Mouse (Mus musculus) midbrain, embryonic 11.5 days (tissue): ENCODE measurements around the gene Bloc1s3. TPM values are rescaled to one million over a fixed set of nuclear protein-coding genes. Genes with fewer than 3 reads are reported as not detected.

ENCODE experiments used
- ATAC-seq: fragments of 200-750 bp; cut with Nextera tagmentation; 2 replicates; pipeline ENCODE4 v1.8.0; 2017; ENCODE audit warnings: moderate TSS enrichment, moderate library complexity; ENCODE audit not compliant: low FRiP score
- DNase-seq: peaks from one replicate; pipeline ENCODE4 v3.0.0; 2015; ENCODE audit warnings: low spot score; ENCODE audit errors: missing footprints
- H3K27ac ChIP-seq: fragments of 300-500 bp; sonication (generic); 2 replicates; pipeline ENCODE4 v1.5.1; 2014; ENCODE audit warnings: low read depth, low read length
- H3K27me3 ChIP-seq: fragments of 300-500 bp; sonication (generic); 2 replicates; pipeline ENCODE4 v1.6.1; 2014; ENCODE audit warnings: mild to moderate bottlenecking, low read length, moderate library complexity, mixed read lengths; ENCODE audit not compliant: control insufficient read depth, insufficient read depth
- H3K36me3 ChIP-seq: fragments of 300-500 bp; sonication (generic); 2 replicates; pipeline ENCODE4 v1.6.1; 2014; ENCODE audit warnings: mild to moderate bottlenecking, low read length, moderate library complexity, mixed read lengths; ENCODE audit not compliant: control insufficient read depth, insufficient read depth
- H3K4me1 ChIP-seq: fragments of 300-500 bp; sonication (generic); 2 replicates; pipeline ENCODE4 v1.6.1; 2014; ENCODE audit warnings: low read length; ENCODE audit not compliant: control insufficient read depth, insufficient read depth
- H3K4me2 ChIP-seq: fragments of 300-500 bp; sonication (generic); 2 replicates; pipeline ENCODE4 v1.6.1; 2014; ENCODE audit warnings: mild to moderate bottlenecking, moderate library complexity
- H3K4me3 ChIP-seq: fragments of 300-500 bp; sonication (generic); 2 replicates; pipeline ENCODE4 v1.5.1; 2014; ENCODE audit warnings: low read depth, low read length
- H3K9ac ChIP-seq: fragments of 300-500 bp; sonication (generic); 2 replicates; pipeline ENCODE4 v1.6.1; 2014; ENCODE audit warnings: low read length
- H3K9me3 ChIP-seq: fragments of 300-500 bp; sonication (generic); 2 replicates; pipeline ENCODE4 v1.6.1; 2016; ENCODE audit warnings: low read length; ENCODE audit not compliant: control insufficient read depth
- WGBS: fragments of 180-500 bp; shearing (Covaris S2); extraction: QIAGEN DNeasy Blood & Tissue Kit; methylation state at CpG from one replicate; pipeline ENCODE4 v1.1.7; 2014; 5-methylcytosine and 5-hydroxymethylcytosine counted together
- polyA plus RNA-seq: library from polyadenylated mRNA; unstranded; fragments of >200 nt; fragmentation: Nextera tagmentation; extraction: Ambion mirVana; gene quantifications from 2 replicates; pipeline ENCODE4 v1.2.1, GENCODE M21; 2014

The Bloc1s3 gene
- polyA plus RNA-seq, 1 experiment from 2014 or later = 2.6 TPM

DNA sequence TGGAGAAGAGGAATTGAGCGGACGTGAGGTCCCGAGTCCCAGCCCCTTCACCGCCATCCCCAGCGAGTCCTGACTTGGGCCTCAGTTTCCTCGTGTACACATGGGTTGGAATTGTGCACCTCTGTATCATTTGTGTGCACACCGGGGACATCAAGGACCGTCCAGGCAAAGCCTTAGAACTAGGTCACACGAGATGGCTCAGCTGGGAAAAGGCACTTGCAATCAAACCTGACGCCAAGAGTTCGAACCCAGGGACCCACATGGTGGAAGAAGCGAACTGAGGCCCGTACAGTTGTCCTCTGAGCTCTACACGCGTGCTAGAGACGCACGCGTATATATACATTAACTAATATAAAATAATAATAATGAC is 570 bp downstream of the Bloc1s3 start:
- peak overlapping the region; percentile 68 for H3K4me3 ChIP-seq
- ATAC-seq (no peak), DNase-seq (peak; percentile 94)
- H3K27ac ChIP-seq = peak overlapping the region; percentile 35; the same call in 1 of the 2 replicates
- H3K9ac ChIP-seq = peak overlapping the region; percentile 76
- WGBS = 4% methylated on average over 18 of the region's 18 CpGs
- no peaks in the 10 kb centered on the region; the same call in 1 of the 2 replicates for H3K27me3 ChIP-seq
- H3K36me3 ChIP-seq = no peaks in the 10 kb centered on the region
- no peaks in the 10 kb centered on the region for H3K9me3 ChIP-seq
- H3K4me1 ChIP-seq = peaks cover 19% of the 10 kb centered on the region
- H3K4me2 ChIP-seq = peak overlapping the region; percentile 97

DNA sequence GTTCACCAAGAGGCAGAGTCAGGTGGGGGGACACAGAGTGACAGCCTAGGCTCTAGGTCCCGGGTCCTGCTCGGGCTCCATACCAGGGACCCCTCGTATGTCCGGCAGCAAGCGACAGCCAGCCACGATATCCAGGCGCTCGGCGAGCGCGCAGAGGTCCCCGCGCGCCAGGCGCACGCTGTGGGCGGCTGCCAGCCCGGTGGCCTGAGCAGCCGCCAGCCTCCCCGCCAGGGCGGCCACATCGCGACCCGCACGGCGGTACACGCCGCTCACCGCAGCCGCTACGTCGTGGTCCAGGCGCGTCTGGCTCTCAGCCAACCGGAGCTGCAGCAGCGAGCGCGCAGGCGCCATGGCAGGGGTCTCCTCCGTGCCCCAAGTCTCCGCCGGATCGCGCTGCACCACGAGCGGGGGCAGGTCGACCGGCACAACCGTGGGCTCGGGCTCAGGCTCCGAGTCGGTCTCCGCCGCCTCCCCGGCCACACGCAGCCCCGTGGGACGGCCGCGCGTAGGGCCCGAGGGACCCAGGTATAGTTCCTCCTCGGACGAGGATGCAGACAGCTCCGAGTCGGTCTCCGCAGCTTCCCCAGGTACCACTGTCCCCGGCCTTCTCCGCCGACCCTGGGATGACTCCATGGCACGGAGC is 1.1 kb downstream of the Bloc1s3 start:
- no peaks in the 10 kb centered on the region for H3K9me3 ChIP-seq
- peak; percentile 53 for ATAC-seq
- WGBS = under 1% methylated on average over 68 of the region's 71 CpGs
- H3K4me1 ChIP-seq = peaks cover 19% of the 10 kb centered on the region
- peak; percentile 94 for DNase-seq
- peak overlapping the region; percentile 35; the same call in 1 of the 2 replicates for H3K27ac ChIP-seq
- H3K9ac ChIP-seq = peak overlapping the region; percentile 76
- H3K4me3 ChIP-seq = peak overlapping the region; percentile 68
- H3K27me3 ChIP-seq = no peaks in the 10 kb centered on the region; the same call in 1 of the 2 replicates
- peak overlapping the region; percentile 97 for H3K4me2 ChIP-seq
- no peaks in the 10 kb centered on the region for H3K36me3 ChIP-seq

DNA sequence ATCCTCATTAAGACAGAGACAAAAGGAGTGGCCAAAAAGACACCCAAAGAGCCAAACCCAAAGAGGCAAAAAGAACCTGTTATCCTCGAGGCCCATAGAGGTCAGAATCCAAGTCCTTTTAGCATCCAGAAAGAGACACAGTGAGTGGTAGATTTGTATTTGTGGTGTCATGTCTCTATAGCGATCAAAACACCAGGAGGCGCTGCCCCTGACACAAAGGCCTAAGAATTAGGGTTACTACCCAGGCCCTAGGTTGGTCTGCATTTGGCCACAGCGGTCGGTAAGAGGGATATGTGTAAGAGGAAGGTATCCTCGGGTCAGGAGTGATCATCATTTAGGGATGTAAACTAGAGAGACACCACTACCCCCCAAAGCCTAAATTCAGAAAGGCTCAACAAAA is 1.8 kb downstream of the Bloc1s3 start:
- Histone ChIP-seq H3K9me3 (no peaks in the 10 kb centered on the region), H3K4me3 (peak overlapping the region; percentile 68), H3K36me3 (no peaks in the 10 kb centered on the region), H3K27me3 (no peaks in the 10 kb centered on the region; the same call in 1 of the 2 replicates), H3K4me2 (peak overlapping the region; percentile 97), H3K27ac (no peak overlapping the region), H3K9ac (peak overlapping the region; percentile 76), H3K4me1 (peaks cover 19% of the 10 kb centered on the region)
- ATAC-seq (no peak), DNase-seq (no peak)
- 16% methylated on average over 6 of the region's 6 CpGs for WGBS

DNA sequence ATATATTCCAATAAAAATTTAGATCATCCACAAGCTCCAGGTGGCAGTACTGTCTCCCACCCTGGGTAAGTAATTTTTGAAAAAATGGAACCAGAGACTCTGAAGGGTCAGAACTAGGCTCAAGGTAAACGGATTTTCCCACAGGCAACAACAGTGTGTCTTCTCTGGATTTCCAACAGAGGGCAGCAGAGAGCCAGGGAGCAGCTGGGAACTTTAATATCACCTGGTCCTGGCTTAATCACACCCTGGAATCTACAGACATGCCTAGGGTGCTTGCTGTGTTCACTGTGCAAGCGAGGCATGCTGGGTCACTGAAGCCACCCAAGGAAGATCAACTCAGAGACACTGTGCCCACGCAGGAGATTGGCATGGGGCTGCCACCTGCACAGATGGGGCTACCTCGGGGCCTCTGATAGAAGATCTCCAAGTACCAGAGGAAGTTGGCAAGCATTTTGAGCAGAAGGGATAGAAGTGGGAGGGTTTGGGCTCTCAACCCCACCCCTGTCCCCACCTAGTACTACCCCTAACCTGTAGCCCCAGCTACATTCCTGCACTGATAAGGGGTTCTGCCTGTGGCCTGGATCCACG is 4.6 kb downstream of the Bloc1s3 start:
- ATAC-seq = no peak
- no peak overlapping the region for H3K4me2 ChIP-seq
- H3K4me3 ChIP-seq = no peak overlapping the region

DNA sequence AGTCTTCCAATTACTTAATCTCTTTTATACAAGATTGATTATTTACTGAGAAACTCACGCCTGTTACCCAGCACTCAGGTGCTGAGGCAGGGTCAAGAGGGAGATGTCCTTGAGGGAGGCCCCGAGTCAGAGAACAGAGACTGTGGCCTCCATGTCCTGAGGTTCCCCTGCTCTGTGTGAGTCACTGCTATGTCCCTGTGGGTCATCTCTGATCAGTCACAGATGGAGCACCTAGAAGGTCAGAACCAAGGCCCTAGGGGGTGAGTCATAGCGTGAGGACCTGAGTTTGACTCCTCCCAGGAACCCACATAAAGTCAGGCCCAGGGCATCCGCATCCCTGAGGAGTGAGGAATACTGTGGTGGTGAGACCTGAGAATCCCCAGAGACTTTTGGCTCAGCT is 6.5 kb downstream of the Bloc1s3 start:
- no peak for DNase-seq
- ATAC-seq = no peak
- Histone ChIP-seq H3K36me3 (no peaks in the 10 kb centered on the region), H3K9ac (no peak overlapping the region), H3K4me2 (no peak overlapping the region), H3K27me3 (no peaks in the 10 kb centered on the region; the same call in 1 of the 2 replicates), H3K27ac (no peak overlapping the region), H3K4me3 (no peak overlapping the region), H3K4me1 (peaks cover 3% of the 10 kb centered on the region; the same call in 1 of the 2 replicates), H3K9me3 (no peaks in the 10 kb centered on the region)
- WGBS = 76% methylated on average over 4 of the region's 4 CpGs

More for the DNA sequence above, 4.6 kb downstream of the Bloc1s3 start:
- no peak overlapping the region for H3K27ac ChIP-seq
- H3K27me3 ChIP-seq = no peaks in the 10 kb centered on the region; the same call in 1 of the 2 replicates
- H3K9me3 ChIP-seq = no peaks in the 10 kb centered on the region
- no peaks in the 10 kb centered on the region for H3K36me3 ChIP-seq
- H3K9ac ChIP-seq = no peak overlapping the region
- no peak for DNase-seq
- 40% methylated on average over 5 of the region's 5 CpGs for WGBS
- H3K4me1 ChIP-seq = peaks cover 14% of the 10 kb centered on the region

DNA sequence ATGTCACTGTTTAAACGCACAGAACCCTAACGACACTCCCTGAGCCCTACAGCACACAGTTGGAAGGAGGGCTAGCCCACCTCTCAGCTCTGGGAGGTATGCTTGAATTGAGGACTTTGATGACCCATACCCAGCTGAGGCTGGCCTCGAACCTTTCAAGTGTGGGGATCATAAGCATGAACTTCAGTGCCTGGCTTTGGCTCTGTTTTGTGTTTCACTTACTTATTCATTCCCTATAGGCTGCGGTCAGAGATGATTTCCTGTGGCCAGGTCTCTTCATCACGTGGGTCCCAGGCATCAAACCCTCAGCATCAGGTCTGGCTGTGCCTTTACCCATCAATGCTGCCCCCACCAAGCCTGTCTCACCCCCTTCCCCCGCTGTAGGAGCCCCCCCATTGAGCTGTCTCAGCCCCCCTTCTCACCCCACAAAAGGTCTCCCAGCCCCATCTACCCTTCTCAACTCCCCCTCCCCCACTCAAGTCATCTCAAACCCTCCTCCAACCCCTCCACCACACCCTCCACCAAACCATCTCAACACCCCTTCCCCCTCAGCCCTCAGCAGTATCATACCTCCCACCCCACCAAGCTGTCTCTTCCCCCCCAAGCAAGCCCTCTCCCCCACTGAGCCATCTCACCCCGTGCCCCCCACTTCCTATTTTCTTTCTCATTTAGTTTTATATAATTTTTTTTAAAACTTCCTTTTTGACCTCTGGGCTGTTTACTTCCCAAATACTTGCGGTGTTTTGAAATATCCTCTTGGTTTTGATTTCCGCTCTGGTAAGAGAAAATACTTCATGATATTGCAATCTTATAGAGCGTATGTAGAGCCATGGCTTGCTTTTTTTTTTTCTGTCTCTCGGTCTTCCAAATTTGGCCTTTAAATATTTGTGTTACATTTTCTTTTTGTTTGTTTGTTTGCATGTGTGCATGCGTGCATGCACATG is 7.5 kb downstream of the Bloc1s3 start:
- Histone ChIP-seq H3K36me3 (no peaks in the 10 kb centered on the region), H3K9ac (no peak overlapping the region), H3K27me3 (no peaks in the 10 kb centered on the region), H3K4me3 (no peak overlapping the region), H3K4me1 (no peaks in the 10 kb centered on the region), H3K4me2 (no peak overlapping the region), H3K27ac (no peak overlapping the region), H3K9me3 (no peaks in the 10 kb centered on the region)
- DNase-seq (no peak), ATAC-seq (no peak)
- WGBS = 76% methylated on average over 12 of the region's 12 CpGs

DNA sequence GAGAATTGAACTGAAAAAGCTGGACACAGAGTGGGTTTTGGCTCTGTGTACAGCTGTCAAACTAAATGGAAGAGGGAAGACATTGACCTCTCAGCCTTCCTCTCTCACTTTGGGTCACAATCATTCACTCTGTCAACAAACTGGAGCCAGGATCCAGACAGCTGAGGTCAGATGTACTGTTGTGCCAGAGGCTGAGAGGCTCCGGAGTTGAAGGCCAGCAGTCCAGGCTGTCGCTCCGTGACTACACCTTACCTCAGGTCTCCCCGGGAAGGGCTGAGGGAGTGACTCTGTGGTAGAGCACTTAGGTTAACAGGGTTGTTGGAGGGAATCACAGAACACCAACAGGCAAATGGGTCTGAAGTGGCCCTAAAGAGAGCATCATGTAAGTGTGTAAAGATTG is 9.8 kb downstream of the Bloc1s3 start:
- H3K4me3 ChIP-seq = no peak overlapping the region
- DNase-seq (no peak), ATAC-seq (no peak)
- no peaks in the 10 kb centered on the region for H3K36me3 ChIP-seq
- H3K27me3 ChIP-seq = peaks cover 1% of the 10 kb centered on the region; the same call in 1 of the 2 replicates
- H3K4me2 ChIP-seq = no peak overlapping the region
- no peaks in the 10 kb centered on the region for H3K9me3 ChIP-seq
- no peak overlapping the region for H3K9ac ChIP-seq
- no peak overlapping the region for H3K27ac ChIP-seq
- no peaks in the 10 kb centered on the region for H3K4me1 ChIP-seq
- 88% methylated on average over 4 of the region's 4 CpGs for WGBS

DNA sequence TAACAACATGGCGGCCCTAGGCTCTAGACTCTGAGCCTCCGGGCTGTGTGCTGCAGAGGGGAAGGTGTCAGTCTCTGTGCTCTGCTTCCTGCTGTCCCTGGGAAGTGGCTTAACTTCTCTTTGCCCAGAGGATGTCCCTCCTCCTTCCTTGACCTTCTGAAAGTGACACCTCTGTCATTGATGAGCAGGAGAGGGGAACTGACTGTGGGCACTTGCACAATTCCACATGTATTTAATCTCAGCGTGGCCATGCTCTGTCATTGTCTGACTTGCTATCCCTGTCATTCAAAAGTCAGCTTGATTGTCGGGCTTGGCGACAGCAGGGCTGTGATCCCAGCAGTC is 12.0 kb downstream of the Bloc1s3 start:
- Histone ChIP-seq H3K9ac (no peak overlapping the region), H3K9me3 (no peaks in the 10 kb centered on the region), H3K27me3 (peaks cover 13% of the 10 kb centered on the region), H3K4me3 (no peak overlapping the region), H3K36me3 (no peaks in the 10 kb centered on the region), H3K4me2 (no peak overlapping the region), H3K27ac (no peak overlapping the region), H3K4me1 (no peaks in the 10 kb centered on the region)
- 71% methylated on average over 5 of the region's 5 CpGs for WGBS
- ATAC-seq = no peak
- DNase-seq = no peak
